Mouse (Mus musculus): ENCODE data around the gene Rnf43. TPM values are rescaled to one million over a fixed set of nuclear protein-coding genes. Genes with fewer than 3 reads are reported as not detected.

Gene Rnf43
- total and polyA plus RNA-seq, 2 experiments from 2014 or later, result 0.56 to 5.0 TPM

- H3K36me3 ChIP-seq (ENCODE audit: insufficient read depth, low read length), result peaks cover 8% of the 10 kb centered on the region; the same call in 1 of the 2 replicates
- WGBS, result 86% methylated on average over 6 of the region's 6 CpGs
- no peak overlapping the region for H3K9ac ChIP-seq (replicated peaks; ENCODE audit: low read length, poor library complexity, severe bottlenecking)
- no peak overlapping the region for H3K4me3 ChIP-seq (ENCODE audit: low read depth, low read length)
- no peak overlapping the region for H3K4me2 ChIP-seq (ENCODE audit: low read depth, low read length, poor library complexity, severe bottlenecking)
- peaks cover 6% of the 10 kb centered on the region; the same call in 1 of the 2 replicates for H3K4me1 ChIP-seq (ENCODE audit: insufficient read depth, low read length)
- H3K9me3 ChIP-seq (ENCODE audit: low read length), result no peaks in the 10 kb centered on the region
- H3K27ac ChIP-seq (ENCODE audit: low read depth, low read length), result no peak overlapping the region
- DNase-seq (ENCODE audit: low spot score), result no peak
- no peak for ATAC-seq (ENCODE audit: low FRiP score)
- no peak for TF ChIP-seq CTCF (IDR thresholded peaks at IDR 0.05)
- no peaks in the 10 kb centered on the region for H3K27me3 ChIP-seq (ENCODE audit: insufficient read depth, low read length)
Observed at GRCm38 (mm10) chr11:87735691-87736090, 73.2 kb downstream of the Rnf43 start.

- WGBS, result 1% methylated on average over 31 of the region's 31 CpGs
- H3K9me3 ChIP-seq (ENCODE audit: low read length), result no peaks in the 10 kb centered on the region
- H3K27ac ChIP-seq (ENCODE audit: low read depth, low read length), result peak overlapping the region; percentile 59; the same call in 1 of the 2 replicates
- peak overlapping the region; percentile 94 for H3K4me2 ChIP-seq (ENCODE audit: low read depth, low read length, poor library complexity, severe bottlenecking)
- ATAC-seq (ENCODE audit: low FRiP score), result peak; percentile 45; the same call in 1 of the 2 replicates
- peak overlapping the region; percentile 66 for H3K9ac ChIP-seq (replicated peaks; ENCODE audit: low read length, poor library complexity, severe bottlenecking)
- peak overlapping the region; percentile 78 for H3K4me3 ChIP-seq (ENCODE audit: low read depth, low read length)
- DNase-seq (ENCODE audit: low spot score), result peak; percentile 27
- no peaks in the 10 kb centered on the region for H3K27me3 ChIP-seq (ENCODE audit: insufficient read depth, low read length)
- H3K36me3 ChIP-seq (ENCODE audit: insufficient read depth, low read length), result peaks cover 10% of the 10 kb centered on the region
- TF ChIP-seq CTCF (IDR thresholded peaks at IDR 0.05), result no peak
- H3K4me1 ChIP-seq (ENCODE audit: insufficient read depth, low read length), result peaks cover 6% of the 10 kb centered on the region; the same call in 1 of the 2 replicates
Observed at GRCm38 (mm10) chr11:87736647-87737134, 74.2 kb downstream of the Rnf43 start.

GRCm38 (mm10) chr11:87737175-87737740 is 74.7 kb downstream of the Rnf43 start, which contains the start of gene Supt4a:
Gene Supt4a, plus strand, starts transcription at chr11:87737552.
- DNase-seq (ENCODE audit: low spot score), result peak; percentile 98
- peak within 1 kb of the TSS; percentile 78 for H3K4me3 ChIP-seq (ENCODE audit: low read depth, low read length)
- no peak for TF ChIP-seq CTCF (IDR thresholded peaks at IDR 0.05)
- H3K36me3 ChIP-seq (ENCODE audit: insufficient read depth, low read length), result peaks cover 16% of the 10 kb centered on the region
- H3K4me2 ChIP-seq (ENCODE audit: low read depth, low read length, poor library complexity, severe bottlenecking), result peak within 1 kb of the TSS; percentile 94
- no peaks in the 10 kb centered on the region for H3K27me3 ChIP-seq (ENCODE audit: insufficient read depth, low read length)
- H3K9ac ChIP-seq (replicated peaks; ENCODE audit: low read length, poor library complexity, severe bottlenecking), result peak within 1 kb of the TSS; percentile 66
- peak; percentile 93 for ATAC-seq (ENCODE audit: low FRiP score)
- no peaks in the 10 kb centered on the region for H3K9me3 ChIP-seq (ENCODE audit: low read length)
- peaks cover 6% of the 10 kb centered on the region; the same call in 1 of the 2 replicates for H3K4me1 ChIP-seq (ENCODE audit: insufficient read depth, low read length)
- WGBS, result under 1% methylated on average over 51 of the region's 57 CpGs
- peak within 1 kb of the TSS; percentile 77 for H3K27ac ChIP-seq (ENCODE audit: low read depth, low read length)

- Histone ChIP-seq H3K27me3 (ENCODE audit: insufficient read depth, low read length) (no peaks in the 10 kb centered on the region), H3K4me3 (ENCODE audit: low read depth, low read length) (no peak overlapping the region), H3K27ac (ENCODE audit: low read depth, low read length) (no peak overlapping the region), H3K4me1 (ENCODE audit: insufficient read depth, low read length) (no peaks in the 10 kb centered on the region), H3K9ac (replicated peaks; ENCODE audit: low read length, poor library complexity, severe bottlenecking) (no peak overlapping the region), H3K4me2 (ENCODE audit: low read depth, low read length, poor library complexity, severe bottlenecking) (no peak overlapping the region), H3K36me3 (ENCODE audit: insufficient read depth, low read length) (peaks cover 35% of the 10 kb centered on the region), H3K9me3 (ENCODE audit: low read length) (no peaks in the 10 kb centered on the region)
- WGBS, result 95% methylated on average over 3 of the region's 3 CpGs
- no peak for TF ChIP-seq CTCF (IDR thresholded peaks at IDR 0.05)
- no peak for ATAC-seq (ENCODE audit: low FRiP score)
- DNase-seq (ENCODE audit: low spot score), result no peak
Observed at GRCm38 (mm10) chr11:87743691-87744090, 81.2 kb downstream of the Rnf43 start.

GRCm38 (mm10) chr11:87744964-87745363 is 82.4 kb downstream of the Rnf43 start:
- 92% methylated on average over 4 of the region's 4 CpGs for WGBS
- no peak overlapping the region for H3K4me2 ChIP-seq (ENCODE audit: low read depth, low read length, poor library complexity, severe bottlenecking)
- H3K4me3 ChIP-seq (ENCODE audit: low read depth, low read length), result no peak overlapping the region
- no peaks in the 10 kb centered on the region for H3K4me1 ChIP-seq (ENCODE audit: insufficient read depth, low read length)
- no peak overlapping the region for H3K9ac ChIP-seq (replicated peaks; ENCODE audit: low read length, poor library complexity, severe bottlenecking)
- no peaks in the 10 kb centered on the region for H3K9me3 ChIP-seq (ENCODE audit: low read length)
- ATAC-seq (ENCODE audit: low FRiP score), result no peak
- DNase-seq (ENCODE audit: low spot score), result no peak
- H3K27ac ChIP-seq (ENCODE audit: low read depth, low read length), result no peak overlapping the region
- H3K27me3 ChIP-seq (ENCODE audit: insufficient read depth, low read length), result no peaks in the 10 kb centered on the region
- H3K36me3 ChIP-seq (ENCODE audit: insufficient read depth, low read length), result peaks cover 30% of the 10 kb centered on the region
- no peak for TF ChIP-seq CTCF (IDR thresholded peaks at IDR 0.05)

Measured in midbrain, postnatal 0 days (tissue).